Comparison of ENCODE assay signal across 8 mouse cellular contexts in the genomic region with DNA sequence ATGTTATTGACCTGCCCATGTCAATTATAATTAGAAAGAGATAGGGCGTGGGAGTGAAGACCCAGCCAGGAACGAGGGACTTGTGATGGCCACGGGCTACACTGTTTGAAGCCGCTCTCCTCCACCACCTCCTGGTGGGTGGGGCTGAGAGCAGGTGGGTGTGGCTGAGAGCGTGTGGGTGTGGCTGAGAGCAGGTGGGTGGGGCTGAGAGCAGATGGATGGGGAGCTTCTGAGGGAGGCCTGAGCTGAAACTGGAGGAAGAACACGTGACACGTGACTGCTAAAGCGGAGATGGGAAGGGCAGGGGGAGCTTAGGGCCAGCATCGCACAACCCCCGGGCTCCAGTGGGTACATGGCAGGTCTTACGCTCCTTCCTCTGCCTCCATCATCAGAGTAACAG. TPM values are rescaled to one million over a fixed set of nuclear protein-coding genes. Genes with fewer than 3 reads are reported as not detected.
A peak's percentile ranks its signal among the peaks of the same experiment; 100 is the strongest.
DNase-seq lines count a peak whose midpoint lies in the region; ATAC-seq and TF ChIP-seq lines count a peak whose summit lies in the region.

No protein-coding gene starts in this region.

- H3K4me2 ChIP-seq in intestine, embryonic 16.5 days (ENCODE audit: low read depth, low read length) = no peak overlapping the region
- no peak overlapping the region for H3K4me2 ChIP-seq in midbrain, embryonic 14.5 days (ENCODE audit: low read length)

- peaks cover 2% of the 10 kb centered on the region; the same call in 1 of the 2 replicates for H3K36me3 ChIP-seq in intestine, embryonic 16.5 days (ENCODE audit: control insufficient read depth, insufficient read depth, low read length)
- H3K36me3 ChIP-seq in midbrain, embryonic 14.5 days (ENCODE audit: control insufficient read depth, insufficient read depth, low read length) = no peaks in the 10 kb centered on the region
- H3K36me3 ChIP-seq in heart, embryonic 10.5 days = no peaks in the 10 kb centered on the region

- DNase-seq in gastrocnemius, adult 2 months = peak; percentile 24
- no peak for DNase-seq in gastrocnemius, adult 18-20 months (ENCODE audit: low spot score)
- peak; percentile 39 for DNase-seq in midbrain, embryonic 14.5 days
- no peak for DNase-seq in adrenal gland, adult (ENCODE audit: inconsistent age in 2 of 2, low spot score in 1 of 2)
- DNase-seq in heart, embryonic 10.5 days (ENCODE audit: low spot score) = no peak
- no peak for DNase-seq in cerebellum, adult 18-20 months

- TF ChIP-seq CTCF in gastrocnemius, adult 2 months (IDR thresholded peaks at IDR 0.05) = no peak

- H3K27ac ChIP-seq in gastrocnemius, adult 2 months = no peak overlapping the region
- no peak overlapping the region for H3K27ac ChIP-seq in intestine, embryonic 16.5 days (ENCODE audit: low read length)
- H3K27ac ChIP-seq in midbrain, embryonic 14.5 days (replicated peaks; ENCODE audit: low read depth, low read length) = no peak overlapping the region
- H3K27ac ChIP-seq in heart, embryonic 10.5 days = no peak overlapping the region

- H3K4me3 ChIP-seq in gastrocnemius, adult 2 months = no peak overlapping the region
- H3K4me3 ChIP-seq in intestine, embryonic 16.5 days (ENCODE audit: low read length) = no peak overlapping the region
- no peak overlapping the region for H3K4me3 ChIP-seq in midbrain, embryonic 14.5 days (replicated peaks; ENCODE audit: low read depth, low read length)
- no peak overlapping the region for H3K4me3 ChIP-seq in heart, embryonic 10.5 days

- no peaks in the 10 kb centered on the region for H3K9me3 ChIP-seq in intestine, embryonic 16.5 days (ENCODE audit: control insufficient read depth, low read length)
- no peaks in the 10 kb centered on the region for H3K9me3 ChIP-seq in midbrain, embryonic 14.5 days (ENCODE audit: control insufficient read depth, low read length)
- no peaks in the 10 kb centered on the region for H3K9me3 ChIP-seq in heart, embryonic 10.5 days

- H3K9ac ChIP-seq in intestine, embryonic 16.5 days (ENCODE audit: low read depth, low read length) = no peak overlapping the region
- H3K9ac ChIP-seq in midbrain, embryonic 14.5 days (replicated peaks; ENCODE audit: low read length) = no peak overlapping the region

- intact Hi-C loops in gastrocnemius, adult 2 months (cut with DNase I) = no loop called here

- peak; percentile 68; the same call in 1 of the 2 replicates for ATAC-seq in common myeloid progenitor, adult 5-6 weeks (replicated peaks; ENCODE audit: low read depth, poor library complexity, severe bottlenecking)
- ATAC-seq in intestine, embryonic 16.5 days = peak; percentile 79
- ATAC-seq in midbrain, embryonic 14.5 days (ENCODE audit: low FRiP score, low TSS enrichment) = no peak

- H3K27me3 ChIP-seq in intestine, embryonic 16.5 days (replicated peaks; ENCODE audit: control insufficient read depth, insufficient read depth, low read length) = no peaks in the 10 kb centered on the region
- H3K27me3 ChIP-seq in midbrain, embryonic 14.5 days (ENCODE audit: control insufficient read depth, insufficient read depth, low read length) = no peaks in the 10 kb centered on the region
- H3K27me3 ChIP-seq in heart, embryonic 10.5 days (ENCODE audit: insufficient read depth, poor library complexity, severe bottlenecking) = peaks cover 55% of the 10 kb centered on the region

- H3K4me1 ChIP-seq in intestine, embryonic 16.5 days (ENCODE audit: control insufficient read depth, insufficient read depth, low read length) = no peaks in the 10 kb centered on the region
- 0 out of 2 replicates have a peak, but pooled peaks cover 2% of the 10 kb centered on the region for H3K4me1 ChIP-seq in midbrain, embryonic 14.5 days (ENCODE audit: control insufficient read depth, insufficient read depth, low read length)
- H3K4me1 ChIP-seq in heart, embryonic 10.5 days = peaks cover 8% of the 10 kb centered on the region; the same call in 1 of the 2 replicates

- WGBS in intestine, embryonic 16.5 days = 19% methylated on average over 11 of the region's 11 CpGs
- WGBS in midbrain, embryonic 14.5 days = 10% methylated on average over 11 of the region's 11 CpGs
- WGBS in heart, embryonic 10.5 days = 13% methylated on average over 11 of the region's 11 CpGs

RNA-seq across cellular contexts. Expression of a gene that starts 19.9 kb away (rescaled TPM):
- total RNA-seq in gastrocnemius, adult 2 months (2021) = 1 to 10 TPM; 6.2 to 9.7 TPM
- 10 to 100 TPM in 1 of 2 experiments, 1 to 10 TPM in 1; 9.5 to 11.0 TPM for total RNA-seq in gastrocnemius, adult 18-20 months (2021)
- not detected in 2 replicates for total RNA-seq in common myeloid progenitor, adult 5-6 weeks (2017)
- polyA plus RNA-seq in intestine, embryonic 16.5 days (2015; fragmentation: Nextera tagmentation; extraction: Ambion mirVana) = 96.4 and 113 TPM in 2 replicates
- polyA plus RNA-seq in midbrain, embryonic 14.5 days (2014; fragmentation: Nextera tagmentation; extraction: Ambion mirVana) = 0.83 and 1.7 TPM in 2 replicates
- 2.0 and 3.0 TPM in 2 replicates for polyA plus RNA-seq in heart, embryonic 10.5 days (2016; fragmentation: Nextera tagmentation; extraction: Ambion mirVana)

RNA-seq across cellular contexts. Expression of a gene that starts 22.4 kb away (rescaled TPM):
- total RNA-seq in gastrocnemius, adult 2 months (2021) = 1 to 10 TPM in 1 of 2 experiments, under 1 TPM in 1; 0.33 to 1.2 TPM
- under 1 TPM; 0.32 to 0.43 TPM for total RNA-seq in gastrocnemius, adult 18-20 months (2021)
- total RNA-seq in common myeloid progenitor, adult 5-6 weeks (2017) = not detected in 2 replicates
- polyA plus RNA-seq in intestine, embryonic 16.5 days (2015; fragmentation: Nextera tagmentation; extraction: Ambion mirVana) = 0.07 TPM in 1 of 2 replicates, not detected in the other
- 0.03 and 0.07 TPM in 2 replicates for polyA plus RNA-seq in midbrain, embryonic 14.5 days (2014; fragmentation: Nextera tagmentation; extraction: Ambion mirVana)
- polyA plus RNA-seq in heart, embryonic 10.5 days (2016; fragmentation: Nextera tagmentation; extraction: Ambion mirVana) = not detected in 2 replicates

RNA-seq across cellular contexts. Expression of a gene that starts 38.6 kb away (rescaled TPM):
- total RNA-seq in gastrocnemius, adult 2 months (2021) = 1 to 10 TPM; 2.4 to 4.2 TPM
- total RNA-seq in gastrocnemius, adult 18-20 months (2021) = 1 to 10 TPM; 3.3 to 5.9 TPM
- total RNA-seq in common myeloid progenitor, adult 5-6 weeks (2017) = not detected in 2 replicates
- polyA plus RNA-seq in intestine, embryonic 16.5 days (2015; fragmentation: Nextera tagmentation; extraction: Ambion mirVana) = 4.8 and 6.2 TPM in 2 replicates
- 3.0 and 6.0 TPM in 2 replicates for polyA plus RNA-seq in midbrain, embryonic 14.5 days (2014; fragmentation: Nextera tagmentation; extraction: Ambion mirVana)
- polyA plus RNA-seq in heart, embryonic 10.5 days (2016; fragmentation: Nextera tagmentation; extraction: Ambion mirVana) = 3.9 and 4.5 TPM in 2 replicates

Comparison
In these comparisons a context has a peak if more than half of its experiments do, and no peak if none do; other contexts are left out.
1. DNase-seq: peak in gastrocnemius, adult 2 months (single experiment) and midbrain, embryonic 14.5 days (single experiment); none in gastrocnemius, adult 18-20 months (single experiment), adrenal gland, adult (0 of 2), heart, embryonic 10.5 days (single experiment) and cerebellum, adult 18-20 months (0 of 2).